ENCODE assay signal across 19 mouse cellular contexts in genomic region chr11:12041787-12042186, GRCm38 (mm10). TPM values are rescaled to one million over a fixed set of nuclear protein-coding genes. Genes with fewer than 3 reads are reported as not detected.
"Had no signal": no experiment of that assay in that cellular context is flagged by ENCODE, and none has a peak within 500 bp of the region (broad histone marks: within the 10 kb centered on the region; RNA-seq: fewer than 3 reads in every experiment).

No protein-coding gene starts in this region.

- H3K4me3 ChIP-seq: liver, embryonic 15.5 days; lung, embryonic 15.5 days; megakaryocyte, embryonic 14.5 days; midbrain, embryonic 12.5 days; midbrain, embryonic 15.5 days; neural tube, embryonic 12.5 days had no signal

- ATAC-seq: lung, postnatal 0 days; midbrain, embryonic 15.5 days had no signal

- H3K9ac ChIP-seq: liver, embryonic 15.5 days; lung, embryonic 15.5 days; midbrain, embryonic 12.5 days; midbrain, embryonic 15.5 days; neural tube, embryonic 12.5 days had no signal

- DNase-seq: lung, adult 2 months; lung, postnatal 14 days; lung, postnatal 36 days; right cerebral cortex, postnatal 25 days; right cerebral cortex, postnatal 4 days; spleen, adult 18-20 months; thymus, adult 18-20 months; thymus, postnatal 14 days; thymus, postnatal 36 days had no signal

- H3K4me2 ChIP-seq: liver, embryonic 15.5 days; lung, embryonic 15.5 days; midbrain, embryonic 12.5 days; midbrain, embryonic 15.5 days; neural tube, embryonic 12.5 days had no signal

- H3K36me3 ChIP-seq: liver, embryonic 15.5 days; lung, embryonic 15.5 days; midbrain, embryonic 12.5 days; midbrain, embryonic 15.5 days; neural tube, embryonic 12.5 days had no signal

- H3K27ac ChIP-seq: liver, embryonic 15.5 days; lung, embryonic 15.5 days; macrophage; midbrain, embryonic 12.5 days; midbrain, embryonic 15.5 days; neural tube, embryonic 12.5 days had no signal

- H3K9me3 ChIP-seq: liver, embryonic 15.5 days; lung, embryonic 15.5 days; megakaryocyte, embryonic 14.5 days; midbrain, embryonic 12.5 days; midbrain, embryonic 15.5 days; neural tube, embryonic 12.5 days had no signal

RNA-seq across cellular contexts. Expression of gene Grb10, which starts 3.3 kb away (rescaled TPM):
- total RNA-seq: monocyte, adult 5-6 weeks; neutrophil, adult 5-6 weeks had no signal
- polyA plus RNA-seq: macrophage had no signal
